Mouse (Mus musculus) hindbrain, embryonic 11.5 days (tissue): ENCODE data around the gene Plekhg5. TPM values are rescaled to one million over a fixed set of nuclear protein-coding genes. Genes with fewer than 3 reads are reported as not detected.

Experiments used
- ATAC-seq: fragments of 200-750 bp; cut with Nextera tagmentation; 2 replicates; pipeline ENCODE4 v1.8.0; 2017; ENCODE audit warnings: mild to moderate bottlenecking, moderate TSS enrichment, moderate library complexity; ENCODE audit not compliant: low FRiP score
- DNase-seq: peaks from one replicate; pipeline ENCODE4 v3.0.0-alpha.2; 2015; ENCODE audit warnings: low spot score
- H3K27ac ChIP-seq: fragments of 300-500 bp; sonication (generic); 2 replicates; pipeline ENCODE4 v1.5.1; 2014; ENCODE audit warnings: mild to moderate bottlenecking, low read depth, low read length
- H3K27me3 ChIP-seq: fragments of 300-500 bp; sonication (generic); 2 replicates; pipeline ENCODE4 v1.6.1; 2014; ENCODE audit warnings: mild to moderate bottlenecking, low read length, moderate library complexity, mixed read lengths; ENCODE audit not compliant: control insufficient read depth, insufficient read depth
- H3K36me3 ChIP-seq: fragments of 300-500 bp; sonication (generic); 2 replicates; pipeline ENCODE4 v1.6.1; 2014; ENCODE audit warnings: mild to moderate bottlenecking, low read length, moderate library complexity, mixed read lengths; ENCODE audit not compliant: control insufficient read depth, insufficient read depth
- H3K4me1 ChIP-seq: fragments of 300-500 bp; sonication (generic); replicated peaks from 2 replicates; pipeline ENCODE4 v1.6.1; 2014; ENCODE audit warnings: low read length, mixed read lengths; ENCODE audit not compliant: control insufficient read depth, insufficient read depth
- H3K4me2 ChIP-seq: fragments of 300-500 bp; sonication (generic); replicated peaks from 2 replicates; pipeline ENCODE4 v1.6.1; 2014; ENCODE audit warnings: mild to moderate bottlenecking, low read depth, low read length
- H3K4me3 ChIP-seq: fragments of 300-500 bp; sonication (generic); 2 replicates; pipeline ENCODE4 v1.5.1; 2014; ENCODE audit warnings: low read depth, low read length
- H3K9ac ChIP-seq: fragments of 300-500 bp; sonication (generic); 2 replicates; pipeline ENCODE4 v1.6.1; 2014; ENCODE audit warnings: low read depth, low read length
- H3K9me3 ChIP-seq: fragments of 300-500 bp; sonication (generic); 2 replicates; pipeline ENCODE4 v1.6.1; 2016; ENCODE audit warnings: low read length; ENCODE audit not compliant: control insufficient read depth
- WGBS: fragments of 180-500 bp; shearing (Covaris S2); extraction: QIAGEN DNeasy Blood & Tissue Kit; methylation state at CpG from one replicate; pipeline ENCODE4 v1.1.7; 2014; 5-methylcytosine and 5-hydroxymethylcytosine counted together
- polyA plus RNA-seq: library from polyadenylated mRNA; unstranded; fragments of >200 nt; fragmentation: Nextera tagmentation; extraction: Ambion mirVana; gene quantifications from 2 replicates; pipeline ENCODE4 v1.2.1, GENCODE M21; 2014

Gene Plekhg5
- polyA plus RNA-seq, 1 experiment from 2014 or later, result 4.6 TPM

GRCm38 (mm10) chr4:152153771-152154177, 81.5 kb downstream of the Plekhg5 start:
- Histone ChIP-seq H3K9me3 (no peaks in the 10 kb centered on the region), H3K9ac (no peak overlapping the region), H3K27ac (no peak overlapping the region), H3K4me3 (no peak overlapping the region), H3K36me3 (no peaks in the 10 kb centered on the region), H3K27me3 (peaks cover 59% of the 10 kb centered on the region), H3K4me1 (peaks cover 14% of the 10 kb centered on the region), H3K4me2 (0 out of 2 replicates have a peak overlapping the region, but pooled peaks have one; percentile 15)
- ATAC-seq (0 out of 2 replicates have a peak, but pooled peaks have one; percentile 20), DNase-seq (peak; percentile 91)
- WGBS, result 2% methylated on average over 23 of the region's 23 CpGs

GRCm38 (mm10) chr4:152155019-152155418, 82.7 kb downstream of the Plekhg5 start:
- Histone ChIP-seq H3K9ac (no peak overlapping the region), H3K27me3 (peaks cover 70% of the 10 kb centered on the region), H3K27ac (no peak overlapping the region), H3K4me1 (peaks cover 18% of the 10 kb centered on the region), H3K4me2 (no peak overlapping the region), H3K4me3 (no peak overlapping the region), H3K9me3 (no peaks in the 10 kb centered on the region), H3K36me3 (no peaks in the 10 kb centered on the region)
- WGBS, result 68% methylated on average over 4 of the region's 4 CpGs
- DNase-seq, result no peak
- ATAC-seq, result no peak

GRCm38 (mm10) chr4:152157779-152158584, 85.7 kb downstream of the Plekhg5 start:
- H3K9ac ChIP-seq, result no peak overlapping the region
- 16% methylated on average over 21 of the region's 21 CpGs for WGBS
- peaks cover 68% of the 10 kb centered on the region for H3K27me3 ChIP-seq
- H3K9me3 ChIP-seq, result no peaks in the 10 kb centered on the region
- peak; percentile 70 for DNase-seq
- H3K36me3 ChIP-seq, result no peaks in the 10 kb centered on the region
- peak overlapping the region; percentile 20; the same call in 1 of the 2 replicates for H3K4me2 ChIP-seq
- ATAC-seq, result no peak
- peaks cover 13% of the 10 kb centered on the region for H3K4me1 ChIP-seq
- H3K27ac ChIP-seq, result no peak overlapping the region
- no peak overlapping the region for H3K4me3 ChIP-seq

GRCm38 (mm10) chr4:152158585-152159284, 86.4 kb downstream of the Plekhg5 start, which contains the start of gene Hes2:
Gene Hes2 (plus strand): TSS chr4:152158867.
- ATAC-seq (0 out of 2 replicates have a peak, but pooled peaks have one; percentile 40), DNase-seq (peak; percentile 44)
- Histone ChIP-seq H3K4me3 (peak within 1 kb of the TSS; percentile 17; the same call in 1 of the 2 replicates), H3K36me3 (no peaks in the 10 kb centered on the region), H3K9me3 (no peaks in the 10 kb centered on the region), H3K27ac (no peak within 1 kb of the TSS), H3K4me1 (peaks cover 10% of the 10 kb centered on the region), H3K4me2 (peak within 1 kb of the TSS; percentile 22), H3K9ac (no peak within 1 kb of the TSS), H3K27me3 (peaks cover 61% of the 10 kb centered on the region)
- 5% methylated on average over 35 of the region's 35 CpGs for WGBS

- Histone ChIP-seq H3K4me3 (0 out of 2 replicates have a peak overlapping the region, but pooled peaks have one; percentile 17), H3K27me3 (peaks cover 60% of the 10 kb centered on the region)
Observed at GRCm38 (mm10) chr4:152159285-152159678, 87.0 kb downstream of the Plekhg5 start.

GRCm38 (mm10) chr4:152160748-152161147, 88.5 kb downstream of the Plekhg5 start:
- H3K9me3 ChIP-seq, result no peaks in the 10 kb centered on the region
- no peak overlapping the region for H3K4me2 ChIP-seq
- no peaks in the 10 kb centered on the region for H3K36me3 ChIP-seq
- ATAC-seq, result no peak
- no peak for DNase-seq
- H3K27ac ChIP-seq, result no peak overlapping the region
- no peak overlapping the region for H3K9ac ChIP-seq
- no peak overlapping the region for H3K4me3 ChIP-seq
- H3K4me1 ChIP-seq, result peaks cover 10% of the 10 kb centered on the region
- 38% methylated on average over 4 of the region's 4 CpGs for WGBS
- H3K27me3 ChIP-seq, result peaks cover 60% of the 10 kb centered on the region

More at GRCm38 (mm10) chr4:152159285-152159678, 87.0 kb downstream of the Plekhg5 start:
- Histone ChIP-seq H3K4me1 (peaks cover 10% of the 10 kb centered on the region), H3K9me3 (no peaks in the 10 kb centered on the region), H3K36me3 (no peaks in the 10 kb centered on the region), H3K4me2 (peak overlapping the region; percentile 22), H3K9ac (no peak overlapping the region), H3K27ac (no peak overlapping the region)
- ATAC-seq (no peak), DNase-seq (peak; percentile 38)
- 2% methylated on average over 19 of the region's 19 CpGs for WGBS

- Histone ChIP-seq H3K27ac (no peak overlapping the region), H3K27me3 (peaks cover 60% of the 10 kb centered on the region), H3K9me3 (no peaks in the 10 kb centered on the region), H3K36me3 (no peaks in the 10 kb centered on the region), H3K9ac (no peak overlapping the region), H3K4me2 (no peak overlapping the region), H3K4me1 (peaks cover 10% of the 10 kb centered on the region), H3K4me3 (no peak overlapping the region)
- DNase-seq (no peak), ATAC-seq (no peak)
- WGBS, result 75% methylated on average over 6 of the region's 6 CpGs
Observed at GRCm38 (mm10) chr4:152161601-152162000, 89.3 kb downstream of the Plekhg5 start.

- ATAC-seq (no peak), DNase-seq (no peak)
- peaks cover 52% of the 10 kb centered on the region for H3K27me3 ChIP-seq
- no peaks in the 10 kb centered on the region for H3K9me3 ChIP-seq
- H3K4me1 ChIP-seq, result peaks cover 10% of the 10 kb centered on the region
- H3K36me3 ChIP-seq, result no peaks in the 10 kb centered on the region
- H3K4me2 ChIP-seq, result no peak overlapping the region
- no peak overlapping the region for H3K9ac ChIP-seq
- no peak overlapping the region for H3K4me3 ChIP-seq
- 87% methylated on average over 2 of the region's 2 CpGs for WGBS
- H3K27ac ChIP-seq, result no peak overlapping the region
Observed at GRCm38 (mm10) chr4:152162748-152163147, 90.5 kb downstream of the Plekhg5 start.
